Mouse (Mus musculus): ENCODE data around the gene Traf1.

Gene Traf1

DNA sequence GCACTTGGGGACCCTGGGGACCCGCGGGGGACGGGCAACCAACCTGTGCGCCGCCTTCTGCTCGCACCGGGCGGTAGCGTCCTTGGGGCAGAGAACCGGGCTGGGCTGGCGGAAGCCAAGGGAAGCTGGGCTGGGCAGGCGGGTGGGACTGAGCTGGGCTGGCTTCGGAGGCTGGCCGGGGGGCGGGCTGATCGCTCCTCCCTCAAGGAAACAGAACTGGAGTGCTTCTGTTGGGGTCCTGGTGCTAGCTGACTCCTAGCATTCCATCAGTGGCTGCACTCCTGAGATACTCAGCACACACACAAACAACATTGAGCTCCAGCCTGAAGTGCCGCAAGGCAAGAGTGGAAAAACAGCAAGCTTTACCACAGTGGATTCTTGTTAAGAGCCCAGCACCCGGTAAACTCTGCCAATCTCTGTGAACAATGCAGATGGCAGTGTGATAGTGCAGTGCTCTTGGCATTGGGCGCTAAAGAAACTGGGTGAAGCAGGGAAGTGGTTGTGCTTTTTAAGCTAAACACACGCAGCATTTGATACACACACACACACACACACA, at the start of gene Traf1:
Gene Traf1 (minus strand): TSS at position 292 of the 556 bp plus-strand sequence.
- DNase-seq: peak; percentile 67

DNA sequence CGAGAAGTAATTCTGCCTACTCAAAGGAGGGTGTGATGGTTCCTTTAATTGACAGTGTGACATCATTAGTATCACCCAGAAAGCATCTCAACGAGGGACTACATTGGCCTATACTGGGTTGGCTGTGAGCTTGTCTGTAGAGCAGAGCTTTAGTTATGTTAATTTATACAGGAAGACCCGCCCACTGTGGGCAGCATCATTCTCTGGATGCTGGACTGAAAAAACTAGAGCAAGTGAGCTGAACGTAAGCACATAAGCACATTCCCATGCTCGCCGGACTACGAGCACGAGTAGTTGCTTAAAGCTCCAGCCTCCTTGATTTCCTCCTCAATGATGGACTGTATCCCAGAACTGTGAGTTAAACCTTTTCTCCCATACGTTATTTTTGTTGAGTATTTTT, 37.4 kb upstream of the Traf1 start:
- no peak for DNase-seq

DNA sequence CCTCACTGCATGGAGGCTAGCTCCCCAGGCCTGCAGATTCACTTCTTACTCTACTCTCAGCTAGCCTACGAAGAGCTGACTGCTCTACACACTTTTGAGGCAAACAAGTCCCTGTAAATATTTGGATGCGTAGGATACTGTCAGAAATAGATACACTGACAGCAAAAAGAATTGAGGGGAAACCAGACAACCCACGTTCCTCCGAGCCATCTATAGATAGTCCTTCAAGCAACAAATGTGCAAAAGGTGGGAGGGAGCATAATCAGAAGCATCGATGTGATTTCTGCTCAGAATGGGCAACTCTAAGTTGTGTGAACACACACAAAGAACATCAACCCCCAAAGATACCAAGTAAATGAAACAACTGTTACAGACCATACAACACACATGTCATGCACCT, 34.9 kb upstream of the Traf1 start:
- DNase-seq: no peak

DNA sequence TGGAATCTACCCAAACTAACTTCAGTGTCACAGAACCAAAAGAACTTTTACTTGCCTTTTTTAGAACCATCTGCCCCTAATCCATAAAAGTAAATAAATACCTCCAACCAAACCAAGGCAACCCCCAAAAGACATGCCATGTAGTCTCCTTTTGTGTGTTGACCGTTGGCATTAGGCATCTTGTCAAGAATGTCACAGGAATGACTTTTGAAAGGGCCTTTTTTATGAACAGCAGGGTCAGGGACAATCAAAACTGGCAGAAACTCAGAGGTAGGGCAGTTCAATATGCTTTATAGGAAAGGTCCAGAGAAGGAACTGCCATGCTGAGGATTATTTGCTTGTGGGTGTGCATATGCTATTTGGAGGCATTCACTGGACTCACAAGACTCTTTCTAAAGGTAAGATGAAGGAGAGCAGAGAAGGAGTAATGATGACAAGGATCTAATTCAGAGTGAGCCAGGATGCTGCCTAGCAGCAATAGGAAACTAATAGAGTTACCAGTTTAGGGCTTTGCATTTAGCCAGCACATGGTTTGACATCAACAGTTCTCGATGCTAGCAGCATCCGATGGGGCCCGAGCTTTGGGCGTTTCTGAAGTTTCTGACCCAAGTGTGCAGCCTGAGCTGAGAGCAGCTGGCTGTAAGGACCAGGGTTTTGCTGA, 32.3 kb upstream of the Traf1 start:
- no peak for DNase-seq

DNA sequence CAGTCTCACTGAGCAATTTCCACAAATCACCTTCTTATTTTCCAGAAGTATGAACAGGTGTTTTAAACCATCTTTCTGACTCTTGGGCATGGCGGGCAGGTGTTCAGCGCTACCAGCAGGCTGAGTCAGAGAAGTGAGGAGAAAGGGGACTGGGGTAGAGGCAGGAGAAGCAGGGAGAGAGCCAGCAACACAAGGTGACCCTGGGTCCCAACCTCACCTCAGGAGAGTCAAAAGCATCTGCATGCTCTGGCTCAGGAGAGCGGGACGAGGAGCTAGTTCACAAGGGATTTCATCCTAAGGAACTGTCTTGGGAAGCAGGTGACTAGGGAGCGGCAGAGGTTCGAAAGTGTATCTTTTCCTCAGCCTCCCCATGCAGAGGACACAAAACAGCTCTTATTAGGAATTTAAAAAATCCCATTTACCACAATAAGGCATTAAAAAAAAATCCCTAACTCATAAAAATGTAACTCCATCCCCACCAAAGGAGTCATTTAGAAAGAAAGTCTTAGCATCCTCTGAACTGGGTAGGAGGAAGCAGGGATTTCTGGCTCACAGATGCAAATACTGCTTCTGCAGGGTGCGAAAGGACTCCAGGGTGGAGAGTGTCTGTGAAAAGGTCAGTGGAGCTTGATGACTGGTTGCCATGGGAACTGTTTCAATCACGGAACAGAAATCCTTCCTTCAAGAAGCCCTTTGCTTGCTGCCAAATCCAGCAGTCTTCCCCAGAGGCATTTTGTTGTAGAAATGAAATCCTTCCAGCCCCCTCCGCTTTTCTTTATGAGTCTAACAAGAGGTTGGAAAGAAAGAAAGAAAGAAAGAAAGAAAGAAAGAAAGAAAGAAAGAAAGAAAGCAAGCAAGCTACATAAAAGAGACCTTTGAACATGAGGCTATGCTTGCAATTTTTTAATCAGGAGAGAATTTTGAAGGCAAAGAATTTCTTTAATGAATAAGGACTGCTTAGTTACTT, 31.4 kb upstream of the Traf1 start:
- DNase-seq: no peak

DNA sequence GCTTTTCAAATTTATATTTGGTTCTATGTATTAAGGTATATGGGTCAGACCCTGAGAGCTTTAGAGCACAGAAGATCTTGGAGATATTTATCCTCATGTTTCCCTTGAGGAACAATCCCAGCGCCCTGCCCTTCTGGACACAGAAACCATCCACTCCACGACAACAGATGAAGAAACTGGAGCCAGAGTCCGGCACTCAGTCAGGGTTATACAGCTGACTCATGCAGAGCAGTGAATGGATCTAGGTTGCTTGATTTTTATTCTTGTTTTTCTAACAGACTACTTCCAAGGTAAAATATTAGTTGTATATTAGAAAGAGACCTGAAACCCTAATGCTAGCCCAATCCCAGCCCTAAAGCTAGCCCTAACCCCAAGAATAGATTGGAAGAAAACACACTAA, 30.4 kb upstream of the Traf1 start:
- DNase-seq: no peak

DNA sequence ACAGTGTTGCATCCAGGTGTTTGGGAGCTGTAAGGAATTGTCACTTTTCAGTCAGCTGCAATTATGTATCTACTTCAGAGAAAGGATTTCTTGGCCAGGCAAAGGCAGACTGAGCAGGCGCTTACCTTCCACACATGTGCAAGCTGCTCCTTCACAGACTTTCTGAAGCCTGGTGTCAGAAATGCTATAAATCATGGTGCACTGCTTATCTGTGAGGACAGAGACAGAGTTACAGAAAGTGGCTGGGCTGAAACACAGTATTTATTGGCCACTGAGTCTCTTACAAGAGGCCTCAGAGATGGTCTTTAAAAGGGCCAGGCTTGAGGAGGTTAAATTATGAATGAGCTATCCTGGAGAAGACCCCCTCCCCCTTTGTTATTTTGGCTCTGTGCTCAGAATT, 28.2 kb upstream of the Traf1 start:
- DNase-seq: no peak

DNA sequence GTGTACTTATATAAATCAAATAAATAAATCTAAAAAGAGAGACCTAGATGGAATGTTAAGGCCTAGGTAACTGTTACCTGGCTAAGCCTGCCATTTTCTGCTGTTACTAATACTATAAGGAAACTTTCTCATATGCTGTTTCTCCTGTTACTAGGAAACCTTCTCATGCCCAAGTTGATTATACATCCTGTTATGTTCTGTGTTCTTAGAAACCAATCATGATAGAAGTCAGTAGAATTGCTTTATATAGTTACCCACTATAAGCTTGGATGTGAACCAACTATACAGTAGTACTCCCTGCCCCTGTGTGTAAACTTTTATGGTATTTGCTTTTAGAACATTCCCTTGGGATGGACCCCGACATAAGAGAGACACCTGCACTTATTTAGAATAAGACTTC, 26.0 kb upstream of the Traf1 start:
- no peak for DNase-seq

DNA sequence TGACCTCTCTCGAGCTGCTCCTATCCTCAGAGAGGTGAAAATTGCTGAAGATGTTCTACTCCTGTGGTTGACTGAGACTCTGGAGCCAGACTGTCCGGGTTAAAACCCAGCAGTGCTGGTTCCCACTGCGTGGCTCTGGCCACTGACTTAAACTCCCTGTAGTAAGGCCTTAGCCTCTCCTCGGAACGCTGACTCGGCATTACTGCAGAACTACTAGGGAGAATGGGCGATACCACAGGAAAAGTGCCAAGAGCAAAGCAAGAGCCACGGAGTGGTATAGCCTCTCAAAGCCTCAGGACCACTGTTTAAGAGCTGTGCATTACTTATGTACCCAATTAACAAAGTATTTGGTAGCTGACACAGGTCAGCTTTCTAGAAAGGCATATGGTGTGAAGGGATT, 23.3 kb upstream of the Traf1 start:
- no peak for DNase-seq

DNA sequence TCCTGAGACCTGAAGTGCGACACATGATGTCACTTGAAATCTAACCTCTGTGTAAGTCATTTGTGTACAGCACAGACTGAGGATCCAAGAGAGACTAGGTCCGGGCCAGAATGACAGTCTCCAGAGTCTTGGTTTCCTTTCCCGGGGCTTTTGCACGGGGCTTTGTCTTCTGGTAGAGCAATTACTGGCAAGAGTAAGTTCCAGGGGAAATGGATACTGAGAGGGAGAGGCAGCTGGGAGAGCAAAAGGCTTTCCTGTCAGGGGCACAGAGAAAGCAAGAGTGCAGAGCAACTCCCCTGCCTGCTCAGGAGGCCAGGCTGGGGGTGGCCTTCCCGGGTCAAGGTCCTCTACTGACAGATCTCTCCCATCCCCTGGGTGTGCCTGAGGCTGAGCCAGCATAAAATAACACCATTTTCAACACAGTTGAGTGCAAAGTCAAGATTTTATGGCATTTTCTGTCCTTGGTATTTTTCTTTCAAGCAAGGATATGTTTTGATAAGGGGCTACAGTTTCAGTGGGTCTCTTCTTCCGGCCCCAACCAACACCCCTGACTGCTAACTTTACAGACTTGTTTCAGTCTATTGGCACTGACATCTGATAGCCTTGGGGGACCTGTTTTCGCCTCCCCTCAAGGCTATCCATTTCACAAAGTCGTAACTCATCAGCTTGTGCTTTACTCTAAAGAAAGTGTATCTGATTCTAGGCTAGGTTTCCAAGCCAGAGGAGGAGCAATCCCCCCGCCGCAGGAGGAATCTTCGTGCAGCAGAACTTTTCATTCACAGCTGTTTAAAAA, 21.5 kb upstream of the Traf1 start:
- no peak for DNase-seq

DNA sequence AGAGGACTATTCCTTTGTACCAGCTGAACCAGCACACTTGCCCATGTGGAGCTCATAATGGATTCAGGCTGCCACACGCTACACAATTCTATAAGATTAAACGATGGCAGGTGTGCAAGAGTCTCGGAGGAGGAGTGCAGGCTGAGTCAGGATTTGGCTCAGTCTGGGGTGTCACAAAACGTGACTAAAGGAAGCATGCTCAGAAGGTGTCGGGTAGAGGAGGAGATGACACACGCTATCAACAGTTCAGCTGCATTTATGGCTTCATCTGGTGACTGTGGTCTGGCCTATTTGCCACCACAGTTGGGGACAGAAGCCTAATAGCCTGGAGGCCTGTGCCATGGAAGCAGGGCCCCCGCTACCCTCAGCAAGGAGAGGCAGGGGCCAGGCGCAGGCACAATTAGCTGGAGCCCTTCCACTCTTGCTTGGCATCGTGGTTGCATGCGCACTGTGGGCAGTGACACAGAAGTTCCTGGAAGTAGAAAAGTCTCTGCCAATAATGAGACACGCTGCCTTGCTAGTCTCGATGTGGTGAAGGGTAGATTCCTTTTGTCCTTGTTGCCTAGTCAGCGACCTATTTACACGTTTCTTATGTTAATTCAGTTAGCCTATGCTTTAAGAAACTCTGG, 20.6 kb upstream of the Traf1 start:
- DNase-seq: no peak

DNA sequence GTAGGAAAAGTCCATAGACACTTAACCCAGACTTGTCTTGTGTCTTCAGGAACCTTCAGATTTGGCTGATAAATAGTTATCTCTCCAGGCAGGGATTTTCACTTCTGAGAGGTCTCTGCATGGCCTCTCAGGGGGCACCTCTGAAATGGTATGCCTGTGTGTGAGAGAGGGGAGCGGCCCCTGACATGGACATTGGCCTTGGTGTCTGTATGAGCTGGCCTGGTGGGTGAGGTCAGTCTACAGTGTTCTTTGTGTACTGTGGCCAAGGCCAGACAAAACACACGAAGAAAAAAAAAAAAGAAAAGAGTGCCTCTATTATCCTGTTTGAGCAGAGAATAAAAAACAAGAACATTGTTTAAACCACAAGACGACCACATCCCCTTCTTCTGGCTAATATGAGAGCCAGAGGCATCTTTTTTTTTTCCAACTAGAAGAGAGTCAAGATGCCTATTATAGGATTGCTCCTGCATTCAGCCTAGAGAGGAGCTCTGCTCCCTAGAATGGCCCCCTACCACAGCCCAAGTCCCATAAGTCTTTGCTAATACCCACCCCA, 18.0 kb upstream of the Traf1 start:
- DNase-seq: no peak

DNA sequence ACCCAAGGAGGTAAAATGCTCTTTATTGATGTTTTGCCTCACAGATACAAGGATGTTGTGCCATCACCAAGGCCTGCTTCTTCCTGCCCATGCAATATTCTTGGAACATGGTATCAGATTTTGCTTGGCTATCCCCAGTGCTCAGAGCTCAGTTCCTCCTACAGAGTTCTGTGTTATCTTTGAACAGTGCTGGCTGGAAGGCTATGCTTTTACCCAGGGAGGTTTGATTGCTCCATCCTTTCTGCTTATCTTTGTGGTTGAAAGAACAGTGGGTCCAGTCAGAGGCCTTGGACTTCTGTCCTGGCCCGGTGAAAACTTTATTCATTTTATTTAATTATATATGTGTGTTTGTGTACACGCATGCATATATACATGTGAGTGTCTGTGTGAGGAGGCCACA, 16.7 kb upstream of the Traf1 start:
- DNase-seq: no peak

DNA sequence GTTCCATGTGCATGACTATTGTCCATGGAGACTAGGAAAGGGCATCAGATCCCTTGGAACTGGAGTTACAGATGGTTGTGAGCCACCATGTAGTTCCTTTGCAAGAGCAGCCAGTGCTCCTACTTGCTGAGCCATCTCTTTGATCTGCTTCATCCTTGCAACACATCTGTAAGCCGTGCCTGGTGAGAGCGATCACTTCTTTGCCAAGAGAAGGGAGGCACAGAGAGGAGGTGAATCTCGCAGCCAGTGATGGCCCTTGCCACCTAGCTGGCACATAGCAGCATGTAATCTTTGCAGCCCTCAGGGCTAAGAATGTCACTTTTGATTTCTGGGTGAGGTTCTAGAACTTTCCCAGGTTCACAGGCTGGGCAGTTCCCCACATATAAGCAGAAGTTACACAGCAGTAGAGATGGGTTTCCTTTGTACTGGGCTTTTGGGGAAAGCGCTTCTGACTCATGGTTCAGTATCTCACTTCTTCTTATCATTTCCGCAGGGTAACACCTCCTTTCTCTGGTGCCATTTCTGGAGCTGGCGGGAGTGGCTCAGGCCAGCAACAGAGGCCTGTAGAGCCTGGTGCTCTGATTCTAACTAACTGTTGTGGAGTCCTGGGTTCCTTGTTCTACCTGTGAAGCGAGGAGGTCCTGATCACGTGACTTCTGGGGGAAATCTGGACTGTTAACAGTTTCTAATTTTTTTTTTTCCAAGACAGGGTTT, 15.5 kb upstream of the Traf1 start:
- no peak for DNase-seq

DNA sequence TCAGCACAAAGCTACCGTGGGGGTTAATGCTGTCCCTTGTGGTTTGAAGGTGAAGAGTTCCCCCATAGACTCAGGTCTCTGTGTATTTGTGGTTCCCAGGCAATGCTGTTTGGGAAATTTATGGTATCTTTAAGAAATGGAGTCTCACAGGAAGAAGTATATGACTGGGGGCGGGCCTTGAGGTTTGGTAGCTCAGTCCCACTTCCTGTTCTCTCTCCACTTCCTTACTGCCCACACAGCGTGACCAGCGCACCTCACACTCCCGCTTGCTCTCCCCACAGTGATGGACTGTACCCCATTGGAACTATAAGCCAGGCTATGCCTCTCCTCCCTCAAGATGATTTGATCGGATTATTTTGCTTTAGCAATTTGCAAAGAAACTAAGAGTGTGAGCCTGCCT, 14.9 kb upstream of the Traf1 start:
- DNase-seq: no peak

DNA sequence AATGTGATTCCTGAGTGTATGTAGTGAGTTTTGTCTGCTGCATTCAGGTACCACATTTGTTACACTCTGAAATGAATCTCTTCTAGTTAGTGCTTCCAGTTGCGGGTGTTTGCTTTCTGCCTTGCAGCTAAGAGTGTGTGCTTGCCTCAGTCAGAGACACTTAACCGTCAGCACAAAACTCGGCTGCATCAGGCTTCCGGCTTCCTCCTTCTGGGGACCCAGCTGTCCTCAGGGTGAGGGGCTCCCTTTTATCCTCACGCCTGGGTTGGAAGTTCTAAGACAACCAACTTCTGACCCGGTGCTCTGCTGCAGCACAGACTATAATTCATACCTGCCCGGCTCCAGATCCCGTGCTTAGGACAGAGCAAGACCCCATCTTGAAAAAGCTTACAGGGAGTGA, 11.5 kb upstream of the Traf1 start:
- DNase-seq: no peak

DNA sequence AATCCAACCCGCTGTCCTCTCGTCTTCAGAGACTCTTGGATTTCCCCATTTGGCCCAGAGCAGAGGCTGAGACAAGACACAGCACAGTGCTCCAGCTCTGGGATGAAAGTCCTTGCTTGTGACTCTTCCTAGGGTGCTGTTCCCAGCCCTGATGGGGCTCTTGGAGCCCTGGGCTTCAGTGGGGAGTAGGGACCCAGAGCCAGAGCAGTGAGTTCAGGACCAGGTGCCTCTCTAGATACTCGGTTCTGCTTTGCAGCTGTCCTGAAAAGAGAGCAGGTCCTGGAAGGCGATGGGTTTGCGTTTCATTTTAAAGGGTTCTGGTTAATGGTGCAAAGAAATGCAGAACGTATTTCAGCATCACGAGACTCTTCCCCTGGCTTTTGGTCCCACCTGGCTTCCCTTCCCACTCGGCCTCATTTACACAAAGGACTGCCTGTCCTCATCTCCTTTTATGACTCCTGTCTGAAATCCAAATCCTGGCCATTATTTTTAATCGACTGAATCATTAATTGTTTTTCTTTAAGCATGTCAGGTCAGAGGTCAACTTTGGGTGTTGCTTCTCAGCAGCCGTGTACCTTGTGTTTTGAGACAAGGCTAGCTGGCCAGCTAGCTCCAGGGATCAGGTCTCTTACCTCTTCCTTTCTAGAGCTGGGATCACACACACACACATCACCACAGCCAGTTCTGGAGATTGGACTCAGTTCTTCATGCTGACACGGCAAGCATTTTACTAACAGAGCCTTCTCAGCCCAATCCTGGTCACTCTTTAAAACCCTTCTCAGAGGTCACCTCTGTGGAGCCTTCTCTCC, 9.7 kb upstream of the Traf1 start:
- no peak for DNase-seq

DNA sequence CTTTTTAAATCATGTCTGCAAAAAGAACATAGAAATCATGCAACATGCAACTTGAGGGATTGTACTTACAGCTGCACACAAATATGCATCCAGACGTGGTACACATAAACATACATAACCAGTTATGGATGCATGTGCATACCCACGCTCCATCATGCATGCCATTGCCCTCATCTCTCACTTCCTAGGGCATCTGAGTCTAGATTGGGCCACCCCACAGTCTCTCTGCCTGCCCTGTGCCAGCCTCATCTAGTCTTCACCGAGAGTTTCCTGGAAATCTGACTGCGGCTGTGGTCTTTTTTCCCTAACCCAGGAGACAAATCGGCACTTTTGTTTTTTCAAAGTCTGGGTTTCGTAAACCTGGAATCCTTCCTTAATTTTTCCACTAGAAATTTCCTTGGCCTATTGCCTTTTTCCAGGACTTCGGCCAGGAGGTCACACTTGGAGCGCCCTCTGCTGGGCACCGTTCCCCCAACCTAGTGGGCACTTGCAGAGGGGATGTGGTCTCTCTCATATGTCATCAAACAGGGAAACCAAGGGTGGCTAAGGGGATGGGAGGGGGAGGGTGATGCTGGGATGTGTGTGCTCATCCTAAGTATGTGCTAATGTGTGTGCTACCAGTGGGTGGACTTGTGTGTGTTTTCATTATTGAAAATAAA, 8.6 kb upstream of the Traf1 start:
- peak; percentile 87 for DNase-seq

DNA sequence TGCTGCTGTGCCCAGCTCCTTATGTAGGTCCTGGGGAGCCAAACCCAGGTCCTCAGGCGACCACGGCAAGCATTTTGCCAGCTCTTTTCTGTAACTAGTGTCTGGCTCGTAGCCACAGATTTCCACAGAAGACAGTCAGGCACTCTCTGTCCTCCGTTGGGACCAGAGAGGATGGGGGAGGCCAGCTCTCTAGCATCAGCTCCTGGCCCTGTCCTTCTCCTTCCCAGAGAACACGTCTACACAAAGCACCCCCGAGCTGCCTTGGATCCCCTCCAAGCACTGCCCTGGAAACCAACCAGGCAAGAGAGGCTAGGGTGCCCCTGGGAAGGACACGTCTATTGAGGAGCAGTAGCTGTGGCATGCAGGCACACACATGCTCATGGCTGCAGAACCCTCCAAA, 7.6 kb upstream of the Traf1 start:
- no peak for DNase-seq

DNA sequence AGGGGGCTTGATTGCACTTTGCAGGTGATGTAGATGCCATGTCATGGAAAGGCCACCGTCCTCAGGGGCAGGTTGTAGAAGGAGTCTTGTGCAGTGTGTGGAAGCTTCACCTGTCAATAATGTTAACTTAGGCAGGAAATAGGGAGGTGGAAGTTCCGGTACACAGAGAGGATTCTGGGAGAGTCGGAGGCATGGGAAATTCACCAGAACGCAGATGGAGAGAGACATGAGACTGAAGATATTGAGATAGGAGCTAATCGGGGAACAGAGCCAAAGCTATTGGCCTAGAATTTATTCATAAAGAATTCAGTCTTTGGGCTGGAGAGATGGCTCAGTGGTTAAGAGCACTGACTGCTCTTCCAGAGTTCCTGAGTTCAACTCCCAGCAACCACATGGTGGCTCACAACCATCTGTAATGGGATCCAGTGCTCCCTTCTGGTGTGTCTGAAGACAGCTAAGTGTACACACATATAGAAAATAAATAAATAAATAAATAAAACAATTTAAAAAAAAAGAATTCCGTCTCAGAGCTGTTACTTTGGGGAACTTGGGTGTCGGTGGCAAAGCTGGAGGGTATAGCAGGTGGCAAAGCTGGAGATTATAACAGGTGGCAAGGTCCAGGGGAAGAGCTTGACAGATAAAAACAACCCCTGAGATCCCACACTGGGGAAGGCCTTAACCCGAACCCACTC, 4.8 kb upstream of the Traf1 start:
- DNase-seq: no peak

Data from kidney, adult 18-20 months (tissue).